Mouse (Mus musculus) 416B (cell line): ENCODE measurements around the gene Pkn3.
"Not testable (repeated sequence)": the region's sequence is repeated elsewhere in the genome, so short reads cannot be mapped to it uniquely, and the experiment has no call there.

Source experiments
- DNase-seq: peaks from one replicate; pipeline ENCODE4 v3.0.0; 2011; ENCODE audit warnings: low read depth

Pkn3 gene

GRCm38 (mm10) chr2:30140021-30140420, 62.5 kb downstream of the Pkn3 start:
- not testable (repeated sequence) for DNase-seq
